ENCODE assay signal across 21 mouse cellular contexts in genomic region chr4:62730861-62731260, GRCm38 (mm10).
DNase-seq lines count a peak whose midpoint lies in the region; ATAC-seq lines count a peak whose summit lies in the region.
"Had no signal": no experiment of that assay in that cellular context is flagged by ENCODE, and none has a peak within 500 bp of the region (broad histone marks: within the 10 kb centered on the region; RNA-seq: fewer than 3 reads in every experiment).

No protein-coding gene starts in this region.

- 67% methylated on average over 3 of the region's 3 CpGs for WGBS in heart, embryonic 11.5 days (ENCODE audit: insufficient replicate concordance)
- 75% methylated on average over 3 of the region's 3 CpGs for WGBS in heart, embryonic 15.5 days
- 76% methylated on average over 3 of the region's 3 CpGs for WGBS in heart, embryonic 12.5 days
- 78% methylated on average over 3 of the region's 3 CpGs for WGBS in embryonic facial prominence, embryonic 13.5 days

- H3K9ac ChIP-seq in heart, embryonic 11.5 days (ENCODE audit: low read depth, low read length): no peak overlapping the region
- H3K9ac ChIP-seq in heart, embryonic 15.5 days: no peak overlapping the region
- no peak overlapping the region for H3K9ac ChIP-seq in heart, embryonic 12.5 days
- H3K9ac ChIP-seq in embryonic facial prominence, embryonic 13.5 days: no peak overlapping the region
- H3K9ac ChIP-seq: embryonic facial prominence, embryonic 12.5 days; hindbrain, embryonic 14.5 days; intestine, embryonic 15.5 days had no signal

- no peaks in the 10 kb centered on the region for H3K36me3 ChIP-seq in heart, embryonic 11.5 days (ENCODE audit: control insufficient read depth, insufficient read depth, low read length)
- no peaks in the 10 kb centered on the region for H3K36me3 ChIP-seq in heart, embryonic 15.5 days
- H3K36me3 ChIP-seq in heart, embryonic 12.5 days: no peaks in the 10 kb centered on the region
- no peaks in the 10 kb centered on the region for H3K36me3 ChIP-seq in embryonic facial prominence, embryonic 13.5 days
- H3K36me3 ChIP-seq: embryonic facial prominence, embryonic 12.5 days; forebrain, embryonic 10.5 days; hindbrain, embryonic 10.5 days; intestine, embryonic 15.5 days had no signal

- no peaks in the 10 kb centered on the region; the same call in 1 of the 2 replicates for H3K9me3 ChIP-seq in heart, embryonic 11.5 days (replicated peaks; ENCODE audit: control insufficient read depth, low read length)
- no peaks in the 10 kb centered on the region for H3K9me3 ChIP-seq in heart, embryonic 15.5 days (replicated peaks)
- H3K9me3 ChIP-seq in heart, embryonic 12.5 days (replicated peaks): no peaks in the 10 kb centered on the region
- H3K9me3 ChIP-seq in embryonic facial prominence, embryonic 13.5 days: no peaks in the 10 kb centered on the region
- H3K9me3 ChIP-seq: embryonic facial prominence, embryonic 12.5 days; forebrain, embryonic 10.5 days; hindbrain, embryonic 10.5 days; intestine, embryonic 15.5 days had no signal

- H3K4me1 ChIP-seq in heart, embryonic 11.5 days (ENCODE audit: control insufficient read depth, insufficient read depth, low read length): peaks cover 55% of the 10 kb centered on the region
- H3K4me1 ChIP-seq in heart, embryonic 15.5 days (replicated peaks): peaks cover 52% of the 10 kb centered on the region
- H3K4me1 ChIP-seq in heart, embryonic 12.5 days (replicated peaks): peaks cover 56% of the 10 kb centered on the region
- H3K4me1 ChIP-seq in embryonic facial prominence, embryonic 13.5 days: peaks cover 76% of the 10 kb centered on the region

- ATAC-seq in heart, embryonic 11.5 days (replicated peaks; ENCODE audit: insufficient number of reproducible peaks, low FRiP score, low TSS enrichment): no peak
- no peak for ATAC-seq in heart, embryonic 15.5 days (replicated peaks; ENCODE audit: insufficient number of reproducible peaks, insufficient read depth, low FRiP score, low read depth)
- no peak for ATAC-seq in heart, embryonic 12.5 days (ENCODE audit: insufficient number of reproducible peaks, low FRiP score)
- ATAC-seq in embryonic facial prominence, embryonic 13.5 days (ENCODE audit: insufficient number of reproducible peaks, insufficient read depth, low FRiP score, low TSS enrichment, low read depth): no peak
- ATAC-seq: forebrain, embryonic 14.5 days; intestine, embryonic 15.5 days had no signal

- DNase-seq in heart, adult 11 months: peak; percentile 91
- DNase-seq in right cerebral cortex, postnatal 36 days (ENCODE audit: low spot score in 2 of 2): no peak
- DNase-seq in urinary bladder, postnatal 4 days (ENCODE audit: low spot score in 2 of 2): no peak
- DNase-seq: adrenal gland, postnatal 10 days; cerebellum, adult 11 months; cerebellum, adult 8-10 months; cerebellum, postnatal 14 days; embryo, embryonic 11 days; gastrocnemius, postnatal 10 days; heart, postnatal 14 days had no signal

- no peak overlapping the region for H3K4me3 ChIP-seq in heart, embryonic 11.5 days (ENCODE audit: low read depth, low read length)
- H3K4me3 ChIP-seq in heart, embryonic 15.5 days: no peak overlapping the region
- H3K4me3 ChIP-seq in heart, embryonic 12.5 days: no peak overlapping the region
- H3K4me3 ChIP-seq in embryonic facial prominence, embryonic 13.5 days: no peak overlapping the region
- H3K4me3 ChIP-seq: embryonic facial prominence, embryonic 12.5 days; erythroblast, embryonic 14.5 days; forebrain, embryonic 10.5 days; hindbrain, embryonic 10.5 days; intestine, embryonic 15.5 days had no signal

- H3K27me3 ChIP-seq in heart, embryonic 11.5 days (ENCODE audit: control insufficient read depth, insufficient read depth, low read length): no peaks in the 10 kb centered on the region
- no peaks in the 10 kb centered on the region for H3K27me3 ChIP-seq in heart, embryonic 15.5 days
- no peaks in the 10 kb centered on the region for H3K27me3 ChIP-seq in heart, embryonic 12.5 days (replicated peaks)
- H3K27me3 ChIP-seq in embryonic facial prominence, embryonic 13.5 days: no peaks in the 10 kb centered on the region
- H3K27me3 ChIP-seq: embryonic facial prominence, embryonic 12.5 days; intestine, embryonic 15.5 days had no signal

- H3K27ac ChIP-seq in heart, embryonic 11.5 days (ENCODE audit: low read depth, low read length): no peak overlapping the region
- H3K27ac ChIP-seq in heart, embryonic 15.5 days: 0 out of 2 replicates have a peak overlapping the region, but pooled peaks have one; percentile 88
- H3K27ac ChIP-seq in heart, embryonic 12.5 days (ENCODE audit: poor library complexity, severe bottlenecking): no peak overlapping the region
- 0 out of 2 replicates have a peak overlapping the region, but pooled peaks have one; percentile 51 for H3K27ac ChIP-seq in embryonic facial prominence, embryonic 13.5 days
- H3K27ac ChIP-seq: embryonic facial prominence, embryonic 12.5 days; forebrain, embryonic 10.5 days; hindbrain, embryonic 14.5 days; intestine, embryonic 15.5 days had no signal

- no peak overlapping the region for H3K4me2 ChIP-seq in heart, embryonic 11.5 days
- no peak overlapping the region for H3K4me2 ChIP-seq in heart, embryonic 15.5 days
- H3K4me2 ChIP-seq in heart, embryonic 12.5 days: no peak overlapping the region
- H3K4me2 ChIP-seq in embryonic facial prominence, embryonic 13.5 days: no peak overlapping the region
- H3K4me2 ChIP-seq: embryonic facial prominence, embryonic 12.5 days; hindbrain, embryonic 14.5 days; intestine, embryonic 15.5 days had no signal

Comparison
In these comparisons a context has a peak if more than half of its experiments do, and no peak if none do; other contexts are left out.
1. H3K27ac ChIP-seq: peak in heart, embryonic 15.5 days (single experiment) and embryonic facial prominence, embryonic 13.5 days (single experiment); none in heart, embryonic 11.5 days (single experiment) and heart, embryonic 12.5 days (single experiment).